Comparison of ENCODE assay signal across 15 mouse cellular contexts in the genomic region with DNA sequence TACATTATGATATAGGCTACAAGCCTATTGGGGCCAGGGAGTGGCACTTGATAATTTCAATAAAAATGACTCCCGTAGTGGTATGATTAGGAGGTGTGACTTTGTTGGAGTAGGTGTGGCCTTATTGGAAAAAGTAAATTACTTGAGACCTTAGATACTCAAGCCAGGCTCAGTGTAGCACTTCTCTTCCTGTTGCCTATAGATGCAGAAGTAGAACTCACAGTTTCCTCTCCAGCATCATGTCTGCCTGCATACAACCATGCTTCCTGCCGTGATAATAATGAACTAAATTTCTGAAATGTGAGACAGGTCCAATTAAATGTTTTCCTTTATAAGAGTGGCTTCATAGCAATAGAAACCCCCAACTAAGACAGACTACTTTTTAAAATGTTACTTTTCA. TPM values are rescaled to one million over a fixed set of nuclear protein-coding genes. Genes with fewer than 3 reads are reported as not detected.
"Had no signal": no experiment of that assay in that cellular context is flagged by ENCODE, and none has a peak within 500 bp of the region (broad histone marks: within the 10 kb centered on the region; RNA-seq: fewer than 3 reads in every experiment).

No protein-coding gene starts in this region.

- H3K36me3 ChIP-seq: midbrain, embryonic 13.5 days; midbrain, embryonic 15.5 days; neural tube, embryonic 12.5 days had no signal

- H3K4me3 ChIP-seq: midbrain, embryonic 13.5 days; midbrain, embryonic 15.5 days; neural tube, embryonic 12.5 days had no signal

- DNase-seq: lung, adult 18-20 months; lung, embryonic 14.5 days; lung, postnatal 10 days; lung, postnatal 4 days; right cerebral cortex, postnatal 14 days; thymus, adult 18-20 months; thymus, postnatal 14 days; thymus, postnatal 36 days had no signal

- ATAC-seq: midbrain, embryonic 13.5 days; midbrain, embryonic 15.5 days had no signal

- H3K27me3 ChIP-seq: midbrain, embryonic 13.5 days; midbrain, embryonic 15.5 days; neural tube, embryonic 12.5 days had no signal

- H3K9ac ChIP-seq: lung, embryonic 14.5 days; midbrain, embryonic 13.5 days; midbrain, embryonic 15.5 days; neural tube, embryonic 12.5 days had no signal

- H3K27ac ChIP-seq: midbrain, embryonic 13.5 days; midbrain, embryonic 15.5 days; neural tube, embryonic 12.5 days had no signal

- H3K4me2 ChIP-seq: lung, embryonic 14.5 days; midbrain, embryonic 11.5 days; midbrain, embryonic 13.5 days; midbrain, embryonic 15.5 days; neural tube, embryonic 12.5 days had no signal

- H3K4me1 ChIP-seq: midbrain, embryonic 13.5 days; midbrain, embryonic 15.5 days; neural tube, embryonic 12.5 days had no signal

- H3K9me3 ChIP-seq: midbrain, embryonic 13.5 days; midbrain, embryonic 15.5 days; neural tube, embryonic 12.5 days had no signal

RNA-seq across cellular contexts. Expression of gene P2ry10, which starts 45.9 kb away (rescaled TPM):
- polyA plus RNA-seq: lung, embryonic 14.5 days; midbrain, embryonic 11.5 days; midbrain, embryonic 13.5 days; midbrain, postnatal 0 days; neural tube, embryonic 12.5 days; neural tube, embryonic 14.5 days; stomach, embryonic 14.5 days had no signal
